Mouse (Mus musculus): ENCODE data around the gene Ndufc2. TPM values are rescaled to one million over a fixed set of nuclear protein-coding genes. Genes with fewer than 3 reads are reported as not detected.

Ndufc2 gene
- 483 and 494 TPM in 2 replicates for polyA plus RNA-seq (2012)

DNA sequence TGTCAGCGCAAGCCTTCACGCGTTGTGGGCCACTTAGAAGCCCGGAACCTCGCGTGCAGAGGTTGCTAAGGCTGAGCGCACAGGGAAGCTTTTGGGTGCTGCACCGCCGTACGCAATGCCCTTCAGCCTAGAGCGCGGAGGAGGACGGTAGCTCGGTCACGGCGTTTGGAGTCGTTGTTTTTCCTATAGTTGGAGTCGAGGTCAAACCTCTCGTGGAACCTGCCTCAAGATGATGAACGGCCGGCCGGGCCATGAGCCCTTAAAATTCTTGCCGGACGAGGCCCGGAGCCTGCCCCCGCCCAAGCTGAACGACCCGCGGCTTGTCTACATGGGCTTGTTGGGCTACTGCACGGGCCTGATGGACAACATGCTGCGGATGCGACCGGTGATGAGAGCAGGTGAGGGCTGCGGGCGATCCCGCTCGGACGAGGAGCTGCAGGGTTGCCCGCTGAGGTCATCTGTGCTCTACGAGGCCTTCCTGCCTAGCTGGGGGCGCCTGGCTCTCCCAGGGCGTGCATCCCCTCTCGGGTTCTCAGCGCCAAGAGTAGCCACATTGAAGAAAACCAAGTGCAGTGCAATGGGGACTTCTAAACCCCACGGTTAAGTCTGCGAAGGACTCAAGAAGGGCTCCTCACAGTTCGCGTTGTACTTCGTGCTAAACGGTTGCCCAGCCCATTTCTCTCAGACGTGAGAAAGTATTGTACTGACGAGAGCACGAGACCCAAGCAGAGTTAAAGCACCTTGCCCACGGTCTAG, at the start of gene Ndufc2:
Gene Ndufc2, plus strand, starts transcription at position 44 of the 756 bp plus-strand sequence.

DNA sequence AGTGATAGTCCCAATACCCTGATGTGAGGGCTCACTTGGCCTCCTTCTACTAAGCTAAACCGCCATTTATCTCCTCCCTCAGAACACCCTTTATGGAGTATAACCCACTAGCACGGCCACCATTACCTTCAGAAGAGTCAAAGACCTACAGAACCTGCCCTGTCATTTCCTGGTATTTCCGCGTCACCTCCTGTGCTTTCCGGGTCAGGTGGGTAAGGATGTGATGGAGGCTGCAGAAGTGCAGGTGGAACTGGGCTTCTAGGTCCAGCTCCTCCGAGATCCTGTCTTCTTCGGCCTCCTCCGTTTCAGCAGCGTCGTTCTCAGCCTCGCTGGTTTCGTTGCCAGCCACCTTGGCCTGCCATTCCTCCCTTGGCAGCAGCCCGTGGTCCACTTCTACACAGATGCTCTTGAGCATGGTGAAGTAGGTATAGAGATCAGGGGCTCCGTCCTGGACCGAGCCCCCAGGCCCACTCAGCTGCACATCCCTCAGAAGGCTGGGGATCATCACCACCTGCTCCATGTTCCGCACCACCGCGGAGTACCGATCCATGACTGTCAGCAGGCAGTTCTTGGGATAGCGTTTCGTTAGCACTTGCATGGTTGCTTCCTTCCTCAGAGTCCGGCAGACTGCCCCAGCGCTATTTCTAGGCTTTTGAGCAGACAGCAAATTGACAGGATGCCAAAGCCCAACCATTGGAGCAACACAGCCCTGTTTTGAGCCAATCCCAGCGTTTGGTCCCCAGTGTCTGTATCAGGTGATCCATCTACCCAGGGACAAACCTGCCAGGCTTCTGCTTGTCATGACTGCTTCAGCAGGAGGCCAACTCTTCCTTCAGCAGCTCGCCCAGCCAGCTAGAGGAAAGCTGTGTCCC, 17.3 kb downstream of the Ndufc2 start, which contains the start of gene Thrsp:
Gene Thrsp, minus strand, starts transcription at position 825 of the 872 bp plus-strand sequence.

DNA sequence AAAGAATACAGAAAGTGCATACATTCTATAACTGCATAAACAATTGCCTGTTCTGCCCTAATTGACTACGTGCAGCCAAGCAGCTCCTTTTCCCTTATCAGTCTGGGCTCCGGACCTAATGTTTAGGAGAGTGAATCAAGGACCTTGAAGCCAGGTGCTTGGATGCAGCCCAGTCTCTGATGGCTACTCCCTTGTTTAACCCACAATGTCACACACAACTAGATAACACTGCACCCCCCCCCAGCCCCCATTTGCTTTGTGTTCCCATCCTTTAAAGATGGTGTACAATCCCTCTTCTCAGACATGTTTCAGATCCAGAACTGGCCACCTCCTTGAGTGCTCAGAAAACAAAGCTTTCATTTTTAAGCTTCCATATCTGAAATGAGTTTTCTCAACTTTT, 51.2 kb downstream of the Ndufc2 start, which contains the start of gene Kctd14:
Gene Kctd14, plus strand, starts transcription at position 301 of the 400 bp plus-strand sequence.

Other genes starting within 250 kb of the Ndufc2 start
- gene Usp35, start 68.0 kb upstream of the Ndufc2 start, polyA plus RNA-seq (2012) = 0.41 and 0.48 TPM in 2 replicates
- 0.15 and 0.49 TPM in 2 replicates for gene Kctd21, start 67.7 kb upstream of the Ndufc2 start, polyA plus RNA-seq (2012)
- 2.7 and 4.4 TPM in 2 replicates for gene Alg8, start 28.4 kb upstream of the Ndufc2 start, polyA plus RNA-seq (2012)
- gene Thrsp, start 17.7 kb downstream of the Ndufc2 start, polyA plus RNA-seq (2012) = not detected in 2 replicates
- 2.9 and 5.6 TPM in 2 replicates for gene Kctd14, start 51.3 kb downstream of the Ndufc2 start, polyA plus RNA-seq (2012)
- 5.9 TPM in 2 replicates for gene Ints4, start 81.0 kb downstream of the Ndufc2 start, polyA plus RNA-seq (2012)
- gene Aamdc, start 179.5 kb downstream of the Ndufc2 start, polyA plus RNA-seq (2012) = 6.8 and 8.5 TPM in 2 replicates
- gene Rsf1, start 179.9 kb downstream of the Ndufc2 start, polyA plus RNA-seq (2012) = 7.5 and 13.2 TPM in 2 replicates

Measured in megakaryocyte-erythroid progenitor cell, adult 5 weeks (primary cell).